Mouse (Mus musculus) CD4-positive, CD25-positive, alpha-beta regulatory T cell, adult 9 weeks (primary cell): ENCODE measurements around the gene Dglucy. TPM values are rescaled to one million over a fixed set of nuclear protein-coding genes. Genes with fewer than 3 reads are reported as not detected.

Experiments used
- polyA plus RNA-seq: library from polyadenylated mRNA; unstranded; fragments of 100-300 nt; shearing (Covaris generic); gene quantifications from one replicate; pipeline ENCODE4 v1.2.1, GENCODE M21; 2017

Gene Dglucy
- 21.4 TPM for polyA plus RNA-seq

DNA sequence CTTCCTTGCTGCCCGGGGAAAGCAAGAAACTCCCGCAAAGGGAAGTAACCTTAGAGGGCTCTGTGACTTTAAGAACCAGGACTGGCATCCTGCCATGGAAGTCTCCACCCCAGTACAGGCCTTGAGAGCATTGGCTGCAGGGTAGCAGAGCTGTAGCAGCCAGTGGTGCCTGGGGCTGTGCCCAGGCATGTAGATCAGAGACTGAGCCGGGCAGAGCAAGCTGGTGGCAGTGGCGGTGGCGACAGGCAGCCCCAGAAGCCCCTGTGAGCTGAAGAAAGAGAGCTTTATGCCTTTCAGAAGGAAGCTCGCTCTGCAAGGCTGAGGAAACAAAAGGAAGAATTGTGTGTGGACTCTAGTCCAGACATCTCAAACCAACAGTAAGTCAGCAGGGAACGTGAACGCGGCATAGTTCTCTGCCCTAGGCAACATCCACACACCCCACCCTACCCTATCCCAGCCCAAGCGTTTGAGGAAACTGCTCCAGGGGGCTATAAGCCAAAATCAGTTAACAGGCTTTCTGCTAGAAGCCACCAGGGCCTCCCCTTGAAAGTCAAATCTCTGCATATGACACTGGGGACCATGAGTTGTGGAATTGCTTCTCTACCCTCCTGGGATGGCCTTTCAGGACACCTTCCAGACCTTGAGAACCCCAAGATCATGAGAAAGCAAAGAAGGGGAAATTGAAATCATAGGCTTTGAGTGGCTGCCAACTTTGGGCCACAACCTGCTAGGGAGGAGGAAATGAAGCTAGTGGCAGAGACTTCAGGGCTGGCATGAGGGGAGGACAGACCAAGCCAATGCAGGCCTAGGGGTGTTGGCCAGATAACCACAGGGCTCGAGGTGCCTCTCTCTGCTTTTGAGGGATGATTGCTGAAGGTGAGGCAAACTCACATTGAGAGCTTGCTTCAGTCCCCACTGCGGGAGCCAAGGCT is at the start of gene Dglucy:
Gene Dglucy, plus strand, starts transcription at position 124 of the 932 bp plus-strand sequence.

DNA sequence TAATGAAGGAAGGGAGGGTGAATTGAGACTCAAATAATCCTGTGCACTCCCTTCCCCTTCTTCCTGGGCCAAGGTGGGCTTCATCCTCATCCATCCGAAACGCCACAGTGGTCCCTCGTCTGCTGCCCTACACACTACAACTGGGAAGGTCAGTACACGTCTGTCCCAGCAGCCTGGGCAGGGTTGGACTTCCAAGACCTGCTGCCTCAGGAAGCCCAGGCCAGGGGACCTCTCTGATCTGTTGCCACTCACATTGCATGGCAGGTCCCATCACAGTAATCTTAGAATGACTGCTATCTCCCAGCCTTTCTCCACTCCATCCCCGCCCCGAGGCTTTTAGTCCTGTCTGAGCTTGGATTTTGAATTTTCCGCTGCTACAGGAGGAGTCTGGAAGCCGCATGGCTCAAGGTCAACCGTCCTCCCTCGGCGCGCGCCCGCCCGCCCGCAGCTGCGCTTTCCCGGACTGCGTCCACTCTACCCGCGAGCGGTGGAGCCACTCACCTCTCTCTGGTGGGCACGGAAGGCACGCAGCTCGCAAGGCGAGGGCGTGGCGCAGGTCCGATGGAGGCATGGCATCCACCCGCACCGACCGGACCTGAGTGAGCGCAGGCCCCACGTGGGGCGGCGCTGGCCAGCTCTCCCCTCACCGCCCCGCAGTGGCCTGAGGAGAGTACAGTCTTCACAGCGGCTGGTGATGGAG is 128.9 kb downstream of the Dglucy start, which contains the start of gene Gpr68:
Gene Gpr68, minus strand, starts transcription at position 601 of the 700 bp plus-strand sequence.

Other genes starting within 250 kb of the Dglucy start
- 6.6 TPM for gene Rps6ka5, start 52.1 kb upstream of the Dglucy start, polyA plus RNA-seq
- 71.5 TPM for gene Gpr68, start 129.1 kb downstream of the Dglucy start, polyA plus RNA-seq
- gene Ccdc88c, start 250.0 kb downstream of the Dglucy start, polyA plus RNA-seq, result 130 TPM